ENCODE assay signal across 8 mouse cellular contexts in the genomic region with DNA sequence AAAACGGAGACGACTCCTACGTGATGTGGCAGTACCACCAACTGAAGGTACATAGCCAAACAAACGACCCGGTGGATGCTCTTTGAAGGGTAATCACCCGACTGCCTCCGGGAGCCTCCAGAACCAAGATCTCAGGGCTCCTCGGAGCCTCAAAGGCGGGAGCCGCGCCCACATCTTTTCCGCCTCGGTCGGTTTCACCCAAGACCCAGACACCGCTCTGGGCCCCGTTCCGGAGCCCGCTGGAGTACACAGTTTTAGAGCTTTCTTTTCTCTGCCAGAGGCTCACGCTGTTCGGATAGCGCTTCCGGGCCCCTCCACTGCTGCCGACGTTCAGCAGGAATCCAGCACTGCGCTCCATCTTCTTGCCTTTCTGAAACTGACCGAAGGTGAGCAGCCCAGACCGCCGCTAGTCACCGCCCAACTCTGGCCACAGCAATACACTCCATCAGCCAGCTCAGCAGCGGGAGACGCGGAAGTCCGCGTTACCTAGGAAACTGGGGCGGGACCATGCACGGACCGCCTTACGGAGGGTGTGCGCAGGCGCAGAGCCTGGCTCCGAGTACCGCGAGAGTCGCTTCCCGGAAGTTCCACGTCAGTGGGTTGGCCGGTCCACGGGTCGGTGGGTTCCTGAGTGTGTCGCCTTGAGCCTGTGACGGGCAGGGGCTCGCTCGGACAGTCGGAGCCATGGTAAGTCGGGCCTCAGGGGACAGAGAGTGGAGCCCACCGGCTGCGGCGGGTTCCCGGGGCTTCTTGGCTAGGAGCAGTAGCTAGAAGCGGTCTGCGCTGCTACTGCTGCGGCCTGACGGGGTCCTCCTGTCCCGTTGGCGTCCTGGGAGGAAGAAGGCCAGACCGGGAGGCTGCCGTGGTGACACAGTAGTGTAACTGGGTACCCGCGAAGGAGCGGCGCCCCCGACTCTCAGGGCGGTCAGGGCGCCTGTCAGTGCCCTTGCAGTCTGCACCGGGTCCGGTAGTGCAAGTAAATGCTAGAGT. TPM values are rescaled to one million over a fixed set of nuclear protein-coding genes. Genes with fewer than 3 reads are reported as not detected.
A peak's percentile ranks its signal among the peaks of the same experiment; 100 is the strongest.
DNase-seq lines count a peak whose midpoint lies in the region; ATAC-seq and TF ChIP-seq lines count a peak whose summit lies in the region.

Gene Copb2, plus strand, starts transcription at position 585 of the 990 bp plus-strand sequence.

- DNase-seq in gastrocnemius, postnatal 10 days = peak; percentile 99
- DNase-seq in induced T-regulatory cell, adult 2 months (ENCODE audit: low read depth) = peak; percentile 98
- peak; percentile 90 to 98 for DNase-seq in left cerebral cortex, adult 9 months (ENCODE audit: low spot score in 2 of 2)
- peak; percentile 100 for DNase-seq in right cerebral cortex, postnatal 14 days
- DNase-seq in urinary bladder, postnatal 36 days (ENCODE audit: low spot score in 2 of 2) = peak; percentile 99 to 100

- 0 out of 2 replicates have a peak within 1 kb of the TSS, but pooled peaks have one; percentile 4 for H3K27ac ChIP-seq in cortical plate, adult 2 months (ENCODE audit: insufficient read depth, low read length)

- TF ChIP-seq CTCF in cortical plate, adult 2 months (IDR thresholded peaks at IDR 0.05; ENCODE audit: extremely low read depth, insufficient read depth, low read length) = no peak

- H3K4me1 ChIP-seq in cortical plate, adult 2 months (ENCODE audit: control insufficient read depth, insufficient read depth, low read length) = peaks cover 2% of the 10 kb centered on the region; the same call in 1 of the 2 replicates

- TF ChIP-seq POLR2A in cortical plate, adult 2 months (IDR thresholded peaks at IDR 0.05; ENCODE audit: extremely low read depth, insufficient read depth, low read length) = peak; percentile 94

- peak; percentile 96 for ATAC-seq in activated CD4-positive, CD25-positive, alpha-beta regulatory T cell, adult 4 months
- ATAC-seq in megakaryocyte progenitor cell, adult 5-6 weeks (replicated peaks; ENCODE audit: poor library complexity) = peak; percentile 97

- peak within 1 kb of the TSS; percentile 53 for H3K4me3 ChIP-seq in cortical plate, adult 2 months (ENCODE audit: insufficient read depth, low read length)

RNA-seq across cellular contexts. Expression of gene Copb2, which starts in this region (rescaled TPM):
- polyA plus RNA-seq in activated CD4-positive, CD25-positive, alpha-beta regulatory T cell, adult 4 months (2017; shearing (Covaris generic)) = 10 to 100 TPM; 85.2 to 91.7 TPM
- 56.5 and 59.8 TPM in 2 replicates for polyA plus RNA-seq in cortical plate, adult 2 months (2012; rRNA removed)
- 10 to 100 TPM; 78.6 to 89.4 TPM for total RNA-seq in gastrocnemius, postnatal 10 days (2021)
- total RNA-seq in megakaryocyte progenitor cell, adult 5-6 weeks (2015) = 169 and 203 TPM in 2 replicates
- total RNA-seq in megakaryocyte progenitor cell, adult 5-6 weeks (2017) = 183 and 190 TPM in 2 replicates

Comparison
In these comparisons a context has a peak if more than half of its experiments do, and no peak if none do; other contexts are left out.
1. Peak in every context shown above with its lines: DNase-seq, ATAC-seq, H3K4me3 ChIP-seq and H3K27ac ChIP-seq.